Mouse (Mus musculus) embryonic facial prominence, embryonic 11.5 days (tissue): Measurements from ENCODE around the gene Cdh13. TPM values are rescaled to one million over a fixed set of nuclear protein-coding genes. Genes with fewer than 3 reads are reported as not detected.

Source experiments
- ATAC-seq: fragments of 200-750 bp; cut with Nextera tagmentation; replicated peaks from 2 replicates; pipeline ENCODE4 v1.8.0; 2017; ENCODE audit warnings: low read depth; ENCODE audit not compliant: insufficient number of reproducible peaks, low FRiP score, low TSS enrichment
- DNase-seq: peaks from one replicate; pipeline ENCODE4 v3.0.0-alpha.2; 2015; ENCODE audit warnings: low spot score
- H3K27ac ChIP-seq: fragments of 300-500 bp; sonication (generic); replicated peaks from 2 replicates; pipeline ENCODE4 v1.5.1; 2014; ENCODE audit warnings: mild to moderate bottlenecking, low read depth, low read length, control low read depth
- H3K27me3 ChIP-seq: fragments of 300-500 bp; sonication (generic); 2 replicates; pipeline ENCODE4 v1.6.1; 2014; ENCODE audit warnings: mild to moderate bottlenecking, low read length, moderate library complexity, mixed read lengths; ENCODE audit not compliant: control insufficient read depth, insufficient read depth
- H3K36me3 ChIP-seq: fragments of 300-500 bp; sonication (generic); replicated peaks from 2 replicates; pipeline ENCODE4 v1.6.1; 2014; ENCODE audit warnings: low read depth, mild to moderate bottlenecking, low read length, moderate library complexity, mixed read lengths; ENCODE audit not compliant: control insufficient read depth, insufficient read depth
- H3K4me1 ChIP-seq: fragments of 300-500 bp; sonication (generic); 2 replicates; pipeline ENCODE4 v1.6.1; 2014; ENCODE audit warnings: low read length, mixed read lengths; ENCODE audit not compliant: control insufficient read depth, insufficient read depth
- H3K4me2 ChIP-seq: fragments of 300-500 bp; sonication (generic); 2 replicates; pipeline ENCODE4 v1.6.1; 2014; ENCODE audit warnings: low read depth, mild to moderate bottlenecking, control low read depth, low read length, moderate library complexity
- H3K4me3 ChIP-seq: fragments of 300-500 bp; sonication (generic); 2 replicates; pipeline ENCODE4 v1.5.1; 2014; ENCODE audit warnings: low read depth, low read length, control low read depth
- H3K9ac ChIP-seq: fragments of 300-500 bp; sonication (generic); replicated peaks from 2 replicates; pipeline ENCODE4 v1.6.1; 2014; ENCODE audit warnings: mild to moderate bottlenecking, control low read depth, low read length
- H3K9me3 ChIP-seq: fragments of 300-500 bp; sonication (generic); replicated peaks from 2 replicates; pipeline ENCODE4 v1.6.1; 2016; ENCODE audit warnings: mild to moderate bottlenecking, low read length, inconsistent platforms, mixed read lengths; ENCODE audit not compliant: control insufficient read depth
- WGBS: fragments of 180-500 bp; shearing (Covaris S2); extraction: QIAGEN DNeasy Blood & Tissue Kit; methylation state at CpG from one replicate; pipeline ENCODE4 v1.1.7; 2014; 5-methylcytosine and 5-hydroxymethylcytosine counted together
- polyA plus RNA-seq: library from polyadenylated mRNA; unstranded; fragments of >200 nt; fragmentation: Nextera tagmentation; extraction: Ambion mirVana; gene quantifications from 2 replicates; pipeline ENCODE4 v1.2.1, GENCODE M21; 2014

The Cdh13 gene
- polyA plus RNA-seq, 1 experiment from 2014 or later, result 7.1 TPM

DNA sequence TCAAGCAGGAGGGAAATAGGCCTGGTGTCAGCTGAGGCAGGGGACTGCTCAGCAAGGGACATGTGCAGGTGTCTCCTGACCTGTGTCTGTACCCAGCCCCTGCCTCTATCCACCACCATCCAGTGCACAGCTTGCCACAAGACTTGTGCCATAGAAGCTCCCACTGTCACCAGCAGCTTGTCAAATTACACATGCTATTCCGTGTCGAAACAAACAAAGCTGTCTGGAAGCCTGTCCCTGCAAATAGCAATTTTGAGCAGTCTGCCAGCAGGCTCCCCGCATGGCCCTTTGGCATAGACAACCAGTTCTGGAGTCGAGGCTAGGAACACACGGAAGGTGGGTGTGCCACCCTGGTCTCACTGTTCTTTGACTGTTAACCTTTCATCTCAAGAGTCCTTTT, 875.1 kb downstream of the Cdh13 start:
- 86% methylated on average over 5 of the region's 5 CpGs for WGBS

DNA sequence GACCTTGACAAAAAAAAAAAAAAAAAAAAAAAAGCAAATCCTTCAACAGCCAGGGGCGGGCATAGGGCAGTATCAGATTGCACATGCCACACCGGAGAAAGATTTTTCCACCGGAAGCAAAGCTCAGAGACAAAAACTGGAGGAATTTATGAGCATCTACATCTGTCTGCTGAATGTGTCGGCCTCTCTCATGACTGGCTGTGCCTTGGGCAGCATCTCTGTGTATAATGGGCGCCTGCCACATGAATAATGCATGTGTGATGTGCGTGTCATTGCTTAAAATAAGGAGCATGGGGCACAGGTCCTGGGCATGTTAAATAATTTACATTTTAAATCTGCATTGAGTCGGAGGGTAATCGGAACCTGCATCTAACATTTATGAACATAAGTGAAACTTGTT, 876.3 kb downstream of the Cdh13 start:
- Histone ChIP-seq H3K27me3 (no peaks in the 10 kb centered on the region), H3K36me3 (no peaks in the 10 kb centered on the region), H3K4me1 (no peaks in the 10 kb centered on the region), H3K9ac (no peak overlapping the region), H3K27ac (no peak overlapping the region), H3K4me2 (no peak overlapping the region), H3K4me3 (no peak overlapping the region), H3K9me3 (no peaks in the 10 kb centered on the region)
- DNase-seq (peak; percentile 46), ATAC-seq (no peak; the same call in 1 of the 2 replicates)
- 54% methylated on average over 8 of the region's 8 CpGs for WGBS

More for the DNA sequence above, 875.1 kb downstream of the Cdh13 start:
- no peak for DNase-seq
- H3K9ac ChIP-seq, result no peak overlapping the region
- no peak overlapping the region for H3K4me3 ChIP-seq
- no peak for ATAC-seq
- H3K9me3 ChIP-seq, result no peaks in the 10 kb centered on the region
- H3K27ac ChIP-seq, result no peak overlapping the region
- no peaks in the 10 kb centered on the region for H3K27me3 ChIP-seq
- no peaks in the 10 kb centered on the region for H3K4me1 ChIP-seq
- H3K4me2 ChIP-seq, result no peak overlapping the region
- no peaks in the 10 kb centered on the region for H3K36me3 ChIP-seq

DNA sequence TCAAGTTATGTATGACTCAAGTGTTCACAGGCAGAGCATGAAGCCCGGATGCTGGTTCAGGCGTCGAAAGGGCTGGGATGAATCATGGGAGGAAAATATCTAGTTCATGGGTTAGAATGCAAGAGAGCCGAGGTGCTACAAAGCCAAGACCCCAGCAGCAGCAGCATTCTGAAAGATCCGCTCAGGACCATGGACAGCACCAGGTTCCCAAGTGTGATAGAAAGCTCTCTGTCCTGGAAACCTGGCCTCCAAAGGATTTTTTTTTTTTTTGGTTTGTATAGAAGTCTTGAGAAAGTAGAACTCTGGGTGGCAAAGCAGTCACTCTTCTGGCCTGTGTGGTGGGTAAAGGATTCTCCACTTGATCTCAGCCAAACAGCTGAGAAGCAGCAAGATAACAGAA, 880.5 kb downstream of the Cdh13 start:
- ATAC-seq (no peak), DNase-seq (peak; percentile 85)
- Histone ChIP-seq H3K27me3 (no peaks in the 10 kb centered on the region), H3K36me3 (no peaks in the 10 kb centered on the region), H3K4me1 (no peaks in the 10 kb centered on the region), H3K27ac (no peak overlapping the region), H3K4me3 (no peak overlapping the region), H3K4me2 (no peak overlapping the region), H3K9me3 (no peaks in the 10 kb centered on the region), H3K9ac (no peak overlapping the region)
- 56% methylated on average over 5 of the region's 5 CpGs for WGBS

DNA sequence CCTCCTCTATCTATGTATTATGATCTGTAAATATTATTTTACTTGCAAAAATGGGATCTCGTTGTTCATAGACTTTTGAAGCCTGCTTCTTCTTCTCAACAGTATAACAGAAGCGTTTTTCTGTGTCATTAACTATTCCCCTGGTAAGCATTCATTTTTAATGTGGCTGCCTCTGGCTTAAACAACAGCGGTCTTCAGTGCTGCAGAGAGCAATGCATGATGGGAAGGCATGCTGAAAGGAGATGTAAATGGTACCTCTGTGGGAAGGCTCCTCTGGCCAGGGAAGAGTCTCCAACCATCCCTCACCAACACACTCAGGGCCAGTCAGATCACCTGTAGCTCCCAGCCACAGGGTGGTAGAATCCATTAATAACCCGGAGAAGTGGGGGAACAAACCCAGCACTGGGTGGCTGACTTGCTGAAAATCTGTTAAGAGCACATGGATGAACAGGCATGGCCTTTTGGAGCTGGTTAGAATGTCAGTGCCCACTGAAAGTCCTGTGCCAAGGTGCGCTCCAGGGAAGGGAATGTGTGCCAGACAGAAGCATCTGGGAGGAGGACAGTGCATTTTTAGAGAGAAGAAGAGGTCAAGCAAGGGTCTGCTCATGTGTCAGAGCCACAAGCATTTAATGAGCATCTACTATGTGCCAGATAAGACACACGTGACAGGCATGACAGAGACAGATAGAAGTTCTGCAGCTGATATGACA, 893.8 kb downstream of the Cdh13 start:
- H3K4me2 ChIP-seq, result no peak overlapping the region
- WGBS, result 81% methylated on average over 6 of the region's 6 CpGs
- no peak overlapping the region for H3K4me3 ChIP-seq
- ATAC-seq, result no peak
- H3K9ac ChIP-seq, result no peak overlapping the region
- H3K4me1 ChIP-seq, result no peaks in the 10 kb centered on the region
- H3K27me3 ChIP-seq, result no peaks in the 10 kb centered on the region
- H3K9me3 ChIP-seq, result no peaks in the 10 kb centered on the region
- H3K27ac ChIP-seq, result no peak overlapping the region
- no peak for DNase-seq
- no peaks in the 10 kb centered on the region for H3K36me3 ChIP-seq

DNA sequence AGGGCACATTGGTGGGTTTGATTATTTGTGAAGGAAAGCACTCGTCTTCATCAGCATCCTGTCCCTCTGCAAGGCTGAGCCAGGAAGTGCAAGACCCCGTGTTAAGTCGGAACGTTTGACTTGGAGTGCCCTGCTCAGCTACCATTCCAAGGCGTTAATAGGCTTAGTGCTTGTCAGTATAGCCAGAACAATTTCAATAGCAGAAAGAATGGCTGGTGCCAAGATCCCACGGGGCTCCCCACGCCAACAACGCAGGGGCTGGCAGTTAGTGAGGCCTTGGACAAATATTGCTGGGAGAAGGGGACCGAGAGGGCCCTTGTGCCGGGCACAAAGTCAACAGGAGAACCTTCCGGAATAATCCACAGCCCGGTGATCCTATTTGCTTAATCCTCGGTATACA, 897.1 kb downstream of the Cdh13 start:
- WGBS, result 67% methylated on average over 13 of the region's 13 CpGs
- no peaks in the 10 kb centered on the region for H3K4me1 ChIP-seq
- H3K27me3 ChIP-seq, result no peaks in the 10 kb centered on the region
- DNase-seq (no peak), ATAC-seq (no peak)
- no peak overlapping the region for H3K4me2 ChIP-seq
- H3K9me3 ChIP-seq, result no peaks in the 10 kb centered on the region
- H3K4me3 ChIP-seq, result no peak overlapping the region
- no peak overlapping the region for H3K9ac ChIP-seq
- no peak overlapping the region for H3K27ac ChIP-seq
- no peaks in the 10 kb centered on the region for H3K36me3 ChIP-seq

DNA sequence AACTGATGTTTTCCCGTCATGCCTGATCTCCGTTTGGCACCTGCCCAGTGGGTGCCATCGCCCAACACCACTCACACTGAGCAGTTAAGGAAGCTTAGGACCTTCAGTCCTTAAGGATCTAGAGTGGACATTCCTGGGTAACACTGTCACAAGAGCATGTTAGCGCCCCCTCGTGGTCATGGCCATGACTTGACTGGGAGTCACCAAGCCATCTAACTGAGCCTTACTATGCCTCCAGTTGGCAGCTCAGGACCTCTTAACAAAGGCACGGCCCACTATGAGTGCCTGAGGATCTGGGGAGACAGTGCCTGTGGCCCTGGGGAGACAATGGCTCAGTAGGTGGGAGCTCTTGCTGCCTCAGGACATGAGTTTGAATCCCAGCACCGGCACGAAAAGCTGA, 912.2 kb downstream of the Cdh13 start:
- ATAC-seq, result no peak
- Histone ChIP-seq H3K4me3 (no peak overlapping the region), H3K27me3 (no peaks in the 10 kb centered on the region), H3K27ac (no peak overlapping the region), H3K9ac (no peak overlapping the region), H3K9me3 (no peaks in the 10 kb centered on the region), H3K36me3 (no peaks in the 10 kb centered on the region), H3K4me2 (no peak overlapping the region), H3K4me1 (no peaks in the 10 kb centered on the region)
- peak; percentile 28 for DNase-seq
- WGBS, result 63% methylated on average over 8 of the region's 8 CpGs

DNA sequence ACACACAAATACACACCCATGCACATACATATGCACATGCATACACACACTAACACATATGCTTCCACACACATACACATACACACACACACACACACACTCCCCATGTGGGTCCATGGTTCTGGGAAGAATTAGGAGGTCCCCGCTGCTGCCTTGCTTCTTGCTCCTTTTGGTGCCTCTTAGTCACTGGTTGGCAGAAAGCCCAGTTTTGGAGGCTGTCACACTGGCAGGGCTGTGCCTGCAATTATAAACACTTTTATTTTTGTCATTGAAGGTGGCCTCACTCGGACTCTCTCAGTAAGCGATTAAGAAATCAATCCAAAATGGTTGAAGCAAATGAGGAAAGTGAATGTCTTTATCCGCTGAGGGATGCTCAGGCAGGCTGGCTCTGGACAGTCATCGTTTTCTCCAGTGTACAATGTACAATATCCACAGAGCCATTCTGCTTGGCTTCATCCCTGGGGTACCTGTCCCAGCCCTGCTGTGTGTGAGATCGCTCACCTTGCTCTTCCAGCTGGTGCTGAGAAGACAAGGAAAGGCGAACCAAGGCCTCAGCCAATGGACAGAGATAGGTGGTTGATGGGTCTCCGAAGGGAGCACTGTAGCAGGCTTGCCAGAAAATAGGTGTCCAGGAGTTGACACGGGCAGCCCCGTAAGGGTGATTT, 913.1 kb downstream of the Cdh13 start:
- no peak overlapping the region for H3K4me2 ChIP-seq
- ATAC-seq, result no peak
- no peaks in the 10 kb centered on the region for H3K27me3 ChIP-seq
- H3K4me1 ChIP-seq, result no peaks in the 10 kb centered on the region
- DNase-seq, result no peak
- no peak overlapping the region for H3K4me3 ChIP-seq
- no peak overlapping the region for H3K9ac ChIP-seq
- H3K9me3 ChIP-seq, result no peaks in the 10 kb centered on the region
- H3K27ac ChIP-seq, result no peak overlapping the region
- H3K36me3 ChIP-seq, result no peaks in the 10 kb centered on the region
- WGBS, result 89% methylated on average over 10 of the region's 10 CpGs

DNA sequence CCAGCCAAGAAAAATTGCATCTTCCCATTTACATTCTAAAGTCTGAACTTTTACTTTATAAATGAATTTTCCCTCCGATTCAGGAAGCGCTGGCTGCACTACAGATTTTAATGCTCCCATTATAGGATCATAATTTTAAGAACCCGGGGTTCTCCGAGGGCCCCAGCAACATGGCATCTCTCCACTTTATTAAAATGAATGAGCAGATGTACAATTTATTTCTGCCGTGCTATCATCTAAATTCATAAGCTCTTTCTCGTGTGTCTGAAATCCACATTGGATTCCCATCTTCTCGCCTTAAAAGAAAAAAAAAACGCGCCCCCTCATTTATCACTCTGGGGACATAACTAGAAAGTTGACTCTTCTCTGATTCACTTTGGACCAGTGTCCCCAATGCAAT, 925.0 kb downstream of the Cdh13 start:
- DNase-seq, result no peak
- no peak overlapping the region for H3K9ac ChIP-seq
- no peak overlapping the region for H3K4me2 ChIP-seq
- H3K36me3 ChIP-seq, result no peaks in the 10 kb centered on the region
- H3K9me3 ChIP-seq, result no peaks in the 10 kb centered on the region
- H3K4me3 ChIP-seq, result no peak overlapping the region
- WGBS, result 89% methylated on average over 9 of the region's 9 CpGs
- no peak for ATAC-seq
- no peak overlapping the region for H3K27ac ChIP-seq
- no peaks in the 10 kb centered on the region for H3K4me1 ChIP-seq
- H3K27me3 ChIP-seq, result no peaks in the 10 kb centered on the region
